Mouse (Mus musculus): ENCODE results near the gene Igfn1. TPM values are rescaled to one million over a fixed set of nuclear protein-coding genes. Genes with fewer than 3 reads are reported as not detected.

The Igfn1 gene
- total RNA-seq, 2 experiments from 2014 or later, result 0.15 to 0.36 TPM

DNA sequence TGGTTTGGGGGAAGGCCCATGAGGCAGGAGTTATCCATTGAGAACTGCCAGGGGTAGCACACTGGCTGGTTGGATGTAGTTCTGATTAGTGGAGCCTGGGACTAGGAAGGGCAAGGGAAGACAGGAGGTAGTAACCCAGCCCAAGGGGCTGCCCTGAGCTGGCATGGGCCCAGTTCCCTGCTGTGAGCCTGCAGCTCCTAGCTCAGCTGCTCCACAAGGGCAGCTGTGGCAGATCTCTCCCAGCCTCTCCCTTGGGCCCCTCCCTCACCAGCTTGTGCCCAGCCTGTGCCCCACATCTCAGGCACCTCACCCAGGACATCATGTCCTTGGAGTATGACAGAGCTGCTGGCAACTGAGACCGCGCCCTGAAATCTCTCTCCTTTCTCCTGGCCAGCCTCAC, 62.4 kb downstream of the Igfn1 start:
- TF ChIP-seq CTCF (conservative IDR thresholded peaks at IDR 0.05), result no peak
- no peak overlapping the region for H3K4me3 ChIP-seq
- H3K27ac ChIP-seq, result no peak overlapping the region
- DNase-seq (ENCODE audit: low spot score in 2 of 2), result no peak

GRCm38 (mm10) chr1:135942116-135942515, 64.0 kb downstream of the Igfn1 start:
- no peak for TF ChIP-seq CTCF (conservative IDR thresholded peaks at IDR 0.05)
- Histone ChIP-seq H3K27ac (no peak overlapping the region), H3K4me3 (no peak overlapping the region)
- no peak for DNase-seq (ENCODE audit: low spot score in 2 of 2)

- Histone ChIP-seq H3K27ac (no peak overlapping the region), H3K4me3 (no peak overlapping the region)
- no peak for TF ChIP-seq CTCF (conservative IDR thresholded peaks at IDR 0.05)
- DNase-seq (ENCODE audit: low spot score in 2 of 2), result no peak
These were observed 64.7 kb downstream of the Igfn1 start for GRCm38 (mm10) chr1:135941259-135942006.

- no peak overlapping the region for H3K27ac ChIP-seq
- DNase-seq (ENCODE audit: low spot score in 2 of 2), result no peak
- no peak overlapping the region for H3K4me3 ChIP-seq
- no peak for TF ChIP-seq CTCF (conservative IDR thresholded peaks at IDR 0.05)
These were observed 70.1 kb downstream of the Igfn1 start for GRCm38 (mm10) chr1:135936091-135936490.

DNA sequence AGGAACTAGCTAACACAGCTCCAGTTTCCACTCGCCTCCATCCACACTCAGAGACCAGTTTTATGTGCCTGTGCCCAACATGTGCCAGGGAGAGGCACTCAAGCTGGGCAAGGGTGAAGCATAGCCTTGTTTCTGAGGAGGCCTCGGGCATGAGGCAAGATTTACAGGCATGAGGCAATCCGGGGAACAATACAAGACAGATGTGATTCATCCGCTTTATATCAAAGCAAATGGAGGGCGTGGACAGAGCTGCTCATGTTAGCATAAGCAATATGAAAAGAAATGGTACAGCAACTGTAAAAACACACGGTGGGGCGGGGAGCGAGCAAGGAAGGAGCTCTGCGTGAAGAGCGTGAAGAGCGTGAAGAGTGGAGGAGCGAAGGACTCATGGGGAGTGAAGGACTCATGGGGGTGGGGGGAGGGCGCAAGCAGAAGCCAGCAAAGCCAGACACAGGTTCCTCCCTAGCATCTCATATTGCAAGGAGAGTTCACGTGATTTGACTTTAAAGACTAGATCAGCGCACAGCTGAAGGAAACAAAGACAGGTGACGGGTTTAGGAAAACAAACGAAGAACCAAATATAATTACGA, 72.3 kb downstream of the Igfn1 start:
- Histone ChIP-seq H3K4me3 (no peak overlapping the region), H3K27ac (no peak overlapping the region)
- TF ChIP-seq CTCF (conservative IDR thresholded peaks at IDR 0.05), result no peak
- DNase-seq (ENCODE audit: low spot score in 2 of 2), result no peak

DNA sequence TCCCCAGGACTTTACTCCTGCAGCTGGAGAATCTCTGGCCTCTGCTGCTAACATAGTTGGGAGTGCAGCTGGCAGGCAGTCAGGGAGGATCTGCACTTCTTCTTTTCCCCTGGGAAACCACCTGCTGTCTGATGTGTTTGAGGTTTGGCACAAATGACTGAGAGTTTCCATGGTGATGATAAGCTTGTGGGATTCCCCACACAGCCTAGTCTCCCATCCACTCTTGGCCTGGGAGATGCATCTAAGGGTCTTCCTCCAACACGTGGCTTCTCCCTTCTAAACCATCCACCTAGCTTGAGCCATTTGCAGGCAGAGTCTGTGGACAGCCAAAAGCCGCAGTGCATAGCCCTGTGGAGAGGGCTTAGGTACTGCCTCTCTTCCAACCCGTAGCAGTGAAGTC, 76.3 kb downstream of the Igfn1 start:
- H3K4me3 ChIP-seq, result no peak overlapping the region
- DNase-seq (ENCODE audit: low spot score in 2 of 2), result peak; percentile 26 to 40
- TF ChIP-seq CTCF (conservative IDR thresholded peaks at IDR 0.05), result no peak
- H3K27ac ChIP-seq, result no peak overlapping the region

DNA sequence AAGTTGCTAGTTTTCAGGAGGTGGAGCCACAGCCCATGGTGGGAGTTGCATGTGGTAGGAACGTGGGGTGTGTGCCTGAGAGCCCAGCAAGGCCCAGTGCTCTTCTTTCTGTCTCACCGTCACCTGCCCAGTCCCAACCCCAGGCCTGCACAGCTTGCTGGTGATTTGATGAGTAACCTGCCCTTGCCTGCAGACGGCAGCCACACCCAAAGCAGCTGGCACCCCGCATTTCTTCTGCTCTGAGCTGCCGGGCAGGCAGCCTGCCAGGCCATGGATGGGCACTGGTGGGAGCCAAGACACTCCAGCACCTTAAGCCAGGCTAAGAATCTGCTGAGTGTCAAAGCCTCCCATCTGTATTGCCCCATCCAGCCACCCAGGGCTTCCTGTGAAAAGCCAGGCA, 80.3 kb downstream of the Igfn1 start:
- TF ChIP-seq CTCF (conservative IDR thresholded peaks at IDR 0.05), result no peak
- DNase-seq (ENCODE audit: low spot score in 2 of 2), result no peak
- Histone ChIP-seq H3K27ac (no peak overlapping the region), H3K4me3 (no peak overlapping the region)

- no peak for DNase-seq (ENCODE audit: low spot score in 2 of 2)
- Histone ChIP-seq H3K4me3 (no peak overlapping the region), H3K27ac (no peak overlapping the region)
- TF ChIP-seq CTCF (conservative IDR thresholded peaks at IDR 0.05), result no peak
These were observed 81.7 kb downstream of the Igfn1 start for GRCm38 (mm10) chr1:135924377-135924994.

DNA sequence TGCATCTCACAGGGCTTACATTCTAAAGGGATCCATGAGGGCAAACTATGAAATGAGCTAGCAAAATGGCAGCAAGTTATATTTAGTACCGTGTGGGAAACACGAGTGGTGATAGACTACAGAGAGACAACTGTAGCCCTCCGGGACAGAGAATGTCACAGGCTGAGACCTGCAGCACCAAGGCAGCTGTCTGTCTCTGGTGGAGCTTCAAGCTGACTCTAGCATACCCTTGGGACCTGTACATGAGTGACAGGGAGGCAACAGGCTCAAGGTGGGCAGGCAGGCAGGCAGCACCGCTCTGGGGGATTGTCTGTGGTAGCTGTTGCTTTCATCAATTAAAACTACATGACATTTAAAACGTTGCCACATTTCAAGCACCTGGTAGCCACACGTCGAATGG, 82.9 kb downstream of the Igfn1 start:
- H3K27ac ChIP-seq, result no peak overlapping the region
- no peak overlapping the region for H3K4me3 ChIP-seq
- DNase-seq (ENCODE audit: low spot score in 2 of 2), result no peak
- TF ChIP-seq CTCF (conservative IDR thresholded peaks at IDR 0.05), result no peak

- H3K4me3 ChIP-seq, result no peak within 1 kb of the TSS
- no peak for TF ChIP-seq CTCF (conservative IDR thresholded peaks at IDR 0.05)
- DNase-seq (ENCODE audit: low spot score in 2 of 2), result no peak
- no peak within 1 kb of the TSS for H3K27ac ChIP-seq
These were observed 87.3 kb downstream of the Igfn1 start, which contains the start of gene Pkp1 for GRCm38 (mm10) chr1:135918644-135919407. Gene Pkp1, minus strand, starts transcription at chr1:135919207.

DNA sequence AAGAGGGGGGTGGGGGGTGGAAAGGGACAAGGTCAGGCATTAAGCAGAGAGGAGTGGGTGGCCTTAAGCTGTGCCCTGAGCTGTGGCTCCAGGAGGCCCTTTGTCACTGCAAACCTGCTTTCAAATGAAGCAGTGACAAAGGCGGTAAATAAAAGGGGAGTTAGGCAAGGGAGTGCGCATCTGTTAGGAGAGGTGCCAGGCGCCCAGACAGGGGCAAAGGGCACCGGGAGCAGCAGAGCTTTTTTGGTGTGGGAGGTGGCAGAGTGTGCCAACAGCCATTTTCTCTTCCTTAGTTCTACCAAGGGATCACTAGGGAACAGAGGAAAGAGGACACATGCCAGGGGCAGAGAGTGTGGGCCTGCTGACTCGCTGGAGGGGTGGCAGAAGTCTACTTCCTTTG, 88.9 kb downstream of the Igfn1 start:
- H3K4me3 ChIP-seq, result no peak overlapping the region
- TF ChIP-seq CTCF (conservative IDR thresholded peaks at IDR 0.05), result no peak
- no peak overlapping the region for H3K27ac ChIP-seq
- DNase-seq (ENCODE audit: low spot score in 2 of 2), result no peak

DNA sequence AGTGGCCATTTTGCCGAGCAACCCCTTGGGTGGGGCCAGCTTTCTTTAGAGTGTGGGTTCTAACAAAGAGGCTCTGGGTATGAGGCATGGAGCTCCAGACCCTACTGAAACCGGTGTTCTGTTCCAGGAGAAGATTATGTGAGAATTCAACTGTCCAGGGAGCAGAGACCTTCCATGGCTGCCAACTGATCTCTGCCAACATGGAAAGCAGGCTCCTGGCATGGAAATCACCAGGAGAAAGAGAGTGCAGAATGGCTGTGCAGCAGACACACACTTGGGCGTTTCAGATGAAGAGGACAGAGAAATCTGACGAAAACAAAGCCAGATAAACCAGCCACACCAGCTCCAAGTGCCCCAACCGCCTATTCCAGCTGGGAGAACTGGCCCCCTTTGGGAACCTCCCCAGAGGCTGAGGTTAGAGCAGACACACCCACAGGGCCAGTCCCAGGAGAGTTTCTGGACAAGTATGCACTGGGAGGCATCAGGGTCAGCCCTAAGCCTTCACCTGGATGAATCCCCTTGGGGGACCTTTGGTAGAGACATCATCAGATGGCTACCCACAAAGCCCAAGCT, 89.6 kb downstream of the Igfn1 start:
- no peak overlapping the region for H3K27ac ChIP-seq
- TF ChIP-seq CTCF (conservative IDR thresholded peaks at IDR 0.05), result no peak
- H3K4me3 ChIP-seq, result no peak overlapping the region
- no peak for DNase-seq (ENCODE audit: low spot score in 2 of 2)

GRCm38 (mm10) chr1:135913657-135914056, 92.5 kb downstream of the Igfn1 start:
- H3K27ac ChIP-seq, result no peak overlapping the region
- TF ChIP-seq CTCF (conservative IDR thresholded peaks at IDR 0.05), result no peak
- H3K4me3 ChIP-seq, result no peak overlapping the region
- no peak for DNase-seq (ENCODE audit: low spot score in 2 of 2)

Data from layer of hippocampus, adult 2 months (tissue).